Mouse (Mus musculus): ENCODE results near the gene Mcoln3. TPM values are rescaled to one million over a fixed set of nuclear protein-coding genes. Genes with fewer than 3 reads are reported as not detected.

The Mcoln3 gene
- polyA plus RNA-seq, 1 experiment from 2014 or later: 0.70 TPM

DNA sequence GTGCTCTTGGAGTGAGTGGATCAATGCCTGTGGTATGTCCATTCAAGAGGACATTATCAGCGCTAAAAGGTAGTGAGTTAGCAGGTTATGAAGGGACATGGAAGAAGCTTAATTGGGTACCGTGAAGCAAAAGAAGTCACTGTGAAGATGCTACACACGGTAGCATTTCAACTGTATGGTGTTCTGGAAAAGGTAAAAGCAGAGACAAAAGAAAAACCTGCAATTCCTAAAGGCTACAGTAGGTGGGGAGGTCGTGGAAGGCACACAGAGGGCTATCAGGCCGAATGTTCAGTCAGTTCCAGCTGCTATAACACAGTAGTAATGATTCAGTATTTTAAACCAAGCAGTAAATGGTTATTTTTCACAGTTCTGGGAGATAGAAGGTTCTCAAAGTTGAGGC lies 28.3 kb downstream of the Mcoln3 start:
- no peaks in the 10 kb centered on the region; the same call in 1 of the 2 replicates for H3K27me3 ChIP-seq (ENCODE audit: control insufficient read depth, insufficient read depth, low read depth, low read length)
- H3K9ac ChIP-seq (ENCODE audit: low read depth, low read length): no peak overlapping the region
- no peak overlapping the region for H3K27ac ChIP-seq (ENCODE audit: low read length)
- H3K4me2 ChIP-seq (ENCODE audit: low read depth, low read length): no peak overlapping the region
- H3K36me3 ChIP-seq (ENCODE audit: control insufficient read depth, insufficient read depth): no peaks in the 10 kb centered on the region
- H3K4me1 ChIP-seq (ENCODE audit: control insufficient read depth, low read depth, low read length): no peaks in the 10 kb centered on the region; the same call in 1 of the 2 replicates
- 38% methylated on average over 5 of the region's 5 CpGs for WGBS (ENCODE audit: insufficient replicate concordance)
- no peak overlapping the region for H3K4me3 ChIP-seq (ENCODE audit: low read depth, low read length)
- ATAC-seq (ENCODE audit: low read depth): no peak
- no peaks in the 10 kb centered on the region for H3K9me3 ChIP-seq (replicated peaks; ENCODE audit: control insufficient read depth, low read length)

DNA sequence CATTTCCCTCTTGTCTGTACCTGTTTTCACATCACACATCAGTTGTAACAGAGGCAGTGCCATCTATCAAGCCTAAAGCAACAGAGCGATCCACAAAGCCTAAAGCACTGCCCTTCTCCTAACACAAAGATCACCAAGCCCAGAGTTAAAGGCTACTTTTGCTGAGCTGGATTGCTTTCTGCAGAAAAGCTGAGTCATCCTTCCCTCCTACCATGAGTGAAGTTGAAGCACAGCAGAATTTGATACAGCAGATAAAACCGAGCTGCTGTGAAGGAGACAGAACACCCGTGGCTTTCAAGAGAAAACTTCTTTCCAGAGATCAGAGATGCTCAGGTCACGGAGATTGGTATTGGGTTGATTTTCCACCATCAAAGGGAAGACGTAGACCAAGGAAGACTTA lies 28.9 kb downstream of the Mcoln3 start:
- Histone ChIP-seq H3K4me3 (ENCODE audit: low read depth, low read length) (no peak overlapping the region), H3K27me3 (ENCODE audit: control insufficient read depth, insufficient read depth, low read depth, low read length) (no peaks in the 10 kb centered on the region; the same call in 1 of the 2 replicates), H3K27ac (ENCODE audit: low read length) (no peak overlapping the region), H3K9ac (ENCODE audit: low read depth, low read length) (no peak overlapping the region), H3K9me3 (replicated peaks; ENCODE audit: control insufficient read depth, low read length) (no peaks in the 10 kb centered on the region), H3K4me2 (ENCODE audit: low read depth, low read length) (no peak overlapping the region), H3K36me3 (ENCODE audit: control insufficient read depth, insufficient read depth) (no peaks in the 10 kb centered on the region), H3K4me1 (ENCODE audit: control insufficient read depth, low read depth, low read length) (no peaks in the 10 kb centered on the region; the same call in 1 of the 2 replicates)
- ATAC-seq (ENCODE audit: low read depth): no peak
- 36% methylated on average over 5 of the region's 5 CpGs for whole genome bisulfite sequencing (ENCODE audit: insufficient replicate concordance)

DNA sequence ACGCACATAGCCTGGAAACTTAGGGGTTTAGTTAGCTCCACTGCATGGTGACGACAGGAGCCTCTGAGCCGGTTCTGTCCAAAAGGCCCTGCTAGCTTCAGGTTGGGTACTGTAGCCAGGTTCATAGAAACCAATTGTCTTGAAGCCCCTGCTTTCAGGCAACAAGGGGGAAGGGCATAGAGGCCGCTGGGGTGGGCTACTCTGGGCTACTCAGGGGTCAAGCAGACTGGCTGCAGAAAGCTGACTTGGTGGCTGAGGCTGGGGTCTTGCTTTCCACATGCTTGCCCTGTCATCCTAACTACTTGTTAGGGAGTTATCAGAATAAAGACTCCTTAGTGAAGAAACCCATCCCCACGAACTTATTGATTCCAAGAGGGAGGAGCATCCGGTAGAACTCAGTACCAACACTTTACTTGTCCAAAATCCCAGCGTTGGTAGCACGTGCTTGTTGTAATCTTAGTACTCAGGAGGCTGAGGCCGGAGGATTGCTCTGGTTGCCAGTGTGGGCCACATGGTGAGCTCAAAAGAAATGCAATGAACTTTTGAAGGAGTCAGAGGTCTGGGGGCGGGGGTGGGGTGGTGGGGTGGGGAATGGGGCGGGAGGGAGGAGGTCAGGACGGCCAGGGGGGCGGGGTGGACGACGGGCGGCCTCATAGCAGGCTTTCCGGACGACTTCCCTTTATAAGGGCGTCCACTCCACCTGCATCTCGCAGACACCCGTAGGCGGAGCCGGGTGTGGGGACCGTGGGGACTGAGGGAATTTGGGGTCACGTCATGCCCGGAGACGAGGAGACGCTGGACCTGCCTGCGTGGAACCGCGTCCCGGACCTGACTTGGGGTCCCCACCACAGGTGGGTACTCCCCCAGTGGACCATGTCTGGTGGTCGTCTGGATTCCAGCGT lies 32.2 kb downstream of the Mcoln3 start, which contains the start of gene Mcoln2:
Mcoln2 (plus strand) TSS at position 678 of the 902 bp plus-strand sequence.
- Histone ChIP-seq H3K4me2 (ENCODE audit: low read depth, low read length) (peak within 1 kb of the TSS; percentile 66), H3K36me3 (ENCODE audit: control insufficient read depth, insufficient read depth) (no peaks in the 10 kb centered on the region), H3K27ac (ENCODE audit: low read length) (peak within 1 kb of the TSS; percentile 41; the same call in 1 of the 2 replicates), H3K4me3 (ENCODE audit: low read depth, low read length) (peak within 1 kb of the TSS; percentile 57), H3K9me3 (replicated peaks; ENCODE audit: control insufficient read depth, low read length) (no peaks in the 10 kb centered on the region), H3K4me1 (ENCODE audit: control insufficient read depth, low read depth, low read length) (no peaks in the 10 kb centered on the region; the same call in 1 of the 2 replicates), H3K9ac (ENCODE audit: low read depth, low read length) (peak within 1 kb of the TSS; percentile 48), H3K27me3 (ENCODE audit: control insufficient read depth, insufficient read depth, low read depth, low read length) (no peaks in the 10 kb centered on the region; the same call in 1 of the 2 replicates)
- 8% methylated on average over 34 of the region's 34 CpGs for whole genome bisulfite sequencing (ENCODE audit: insufficient replicate concordance)
- peak; percentile 73 for ATAC-seq (ENCODE audit: low read depth)

GRCm38 (mm10) chr3:146150058-146150400 lies 32.8 kb downstream of the Mcoln3 start:
- Histone ChIP-seq H3K4me2 (ENCODE audit: low read depth, low read length) (peak overlapping the region; percentile 66), H3K27ac (ENCODE audit: low read length) (peak overlapping the region; percentile 41; the same call in 1 of the 2 replicates), H3K36me3 (ENCODE audit: control insufficient read depth, insufficient read depth) (no peaks in the 10 kb centered on the region), H3K9ac (ENCODE audit: low read depth, low read length) (peak overlapping the region; percentile 48), H3K9me3 (replicated peaks; ENCODE audit: control insufficient read depth, low read length) (no peaks in the 10 kb centered on the region), H3K4me1 (ENCODE audit: control insufficient read depth, low read depth, low read length) (no peaks in the 10 kb centered on the region; the same call in 1 of the 2 replicates), H3K27me3 (ENCODE audit: control insufficient read depth, insufficient read depth, low read depth, low read length) (no peaks in the 10 kb centered on the region; the same call in 1 of the 2 replicates), H3K4me3 (ENCODE audit: low read depth, low read length) (peak overlapping the region; percentile 57)
- under 1% methylated on average over 26 of the region's 26 CpGs for WGBS (ENCODE audit: insufficient replicate concordance)
- ATAC-seq (ENCODE audit: low read depth): peak; percentile 70

GRCm38 (mm10) chr3:146150560-146150959 lies 33.3 kb downstream of the Mcoln3 start:
- 14% methylated on average over 11 of the region's 11 CpGs for WGBS (ENCODE audit: insufficient replicate concordance)
- Histone ChIP-seq H3K27ac (ENCODE audit: low read length) (no peak overlapping the region; the same call in 1 of the 2 replicates), H3K27me3 (ENCODE audit: control insufficient read depth, insufficient read depth, low read depth, low read length) (no peaks in the 10 kb centered on the region; the same call in 1 of the 2 replicates), H3K4me2 (ENCODE audit: low read depth, low read length) (peak overlapping the region; percentile 66), H3K4me3 (ENCODE audit: low read depth, low read length) (peak overlapping the region; percentile 57), H3K9me3 (replicated peaks; ENCODE audit: control insufficient read depth, low read length) (no peaks in the 10 kb centered on the region), H3K36me3 (ENCODE audit: control insufficient read depth, insufficient read depth) (no peaks in the 10 kb centered on the region), H3K4me1 (ENCODE audit: control insufficient read depth, low read depth, low read length) (no peaks in the 10 kb centered on the region; the same call in 1 of the 2 replicates), H3K9ac (ENCODE audit: low read depth, low read length) (peak overlapping the region; percentile 48; the same call in 1 of the 2 replicates)
- no peak; the same call in 1 of the 2 replicates for ATAC-seq (ENCODE audit: low read depth)

DNA sequence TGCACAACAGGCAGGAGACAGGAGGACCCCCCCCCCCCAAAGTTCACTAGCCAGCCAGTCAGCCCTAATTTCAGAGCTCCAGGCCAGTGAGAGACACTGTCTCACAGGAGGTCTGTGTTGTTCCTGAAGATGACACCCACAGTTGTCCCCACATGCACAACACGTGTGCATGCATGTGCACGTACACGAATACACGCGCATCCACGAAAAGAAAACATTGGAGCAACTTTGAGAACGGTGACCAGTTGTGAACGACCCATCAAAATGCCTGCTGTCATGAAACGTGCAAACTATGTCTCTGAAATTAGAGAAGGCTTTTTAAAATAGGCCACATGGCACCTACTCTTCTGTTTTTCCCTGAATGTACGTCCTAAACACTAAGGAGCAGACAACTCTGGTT lies 34.1 kb downstream of the Mcoln3 start:
- Histone ChIP-seq H3K36me3 (ENCODE audit: control insufficient read depth, insufficient read depth) (no peaks in the 10 kb centered on the region), H3K4me1 (ENCODE audit: control insufficient read depth, low read depth, low read length) (no peaks in the 10 kb centered on the region), H3K9me3 (replicated peaks; ENCODE audit: control insufficient read depth, low read length) (no peaks in the 10 kb centered on the region), H3K4me2 (ENCODE audit: low read depth, low read length) (0 out of 2 replicates have a peak overlapping the region, but pooled peaks have one; percentile 3), H3K9ac (ENCODE audit: low read depth, low read length) (no peak overlapping the region), H3K27ac (ENCODE audit: low read length) (no peak overlapping the region), H3K4me3 (ENCODE audit: low read depth, low read length) (no peak overlapping the region), H3K27me3 (ENCODE audit: control insufficient read depth, insufficient read depth, low read depth, low read length) (no peaks in the 10 kb centered on the region; the same call in 1 of the 2 replicates)
- no peak for ATAC-seq (ENCODE audit: low read depth)
- WGBS (ENCODE audit: insufficient replicate concordance): 80% methylated on average over 10 of the region's 10 CpGs

DNA sequence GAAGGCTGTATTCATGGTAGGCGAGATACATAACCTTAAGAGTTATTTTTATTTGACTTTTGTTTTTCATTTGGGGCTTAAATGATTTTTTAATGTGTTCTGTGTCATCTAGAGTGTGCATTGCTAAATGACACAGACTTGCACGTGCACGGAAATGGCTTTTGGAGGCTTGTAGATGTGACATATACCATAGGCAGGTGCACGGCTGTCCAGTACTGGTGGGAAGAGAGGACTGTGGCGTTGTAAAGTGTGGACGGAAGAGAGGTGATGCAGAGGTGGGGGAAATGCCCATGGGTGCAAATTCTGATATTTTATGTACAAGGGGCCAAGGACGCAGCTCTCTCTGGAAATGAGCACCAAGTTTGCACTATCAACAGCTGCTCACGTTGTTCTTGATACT lies 34.5 kb downstream of the Mcoln3 start:
- H3K36me3 ChIP-seq (ENCODE audit: control insufficient read depth, insufficient read depth): no peaks in the 10 kb centered on the region
- H3K4me3 ChIP-seq (ENCODE audit: low read depth, low read length): no peak overlapping the region
- H3K4me2 ChIP-seq (ENCODE audit: low read depth, low read length): no peak overlapping the region
- no peak for ATAC-seq (ENCODE audit: low read depth)
- no peaks in the 10 kb centered on the region; the same call in 1 of the 2 replicates for H3K27me3 ChIP-seq (ENCODE audit: control insufficient read depth, insufficient read depth, low read depth, low read length)
- H3K27ac ChIP-seq (ENCODE audit: low read length): no peak overlapping the region
- H3K9me3 ChIP-seq (replicated peaks; ENCODE audit: control insufficient read depth, low read length): no peaks in the 10 kb centered on the region
- H3K9ac ChIP-seq (ENCODE audit: low read depth, low read length): no peak overlapping the region
- 70% methylated on average over 8 of the region's 8 CpGs for WGBS (ENCODE audit: insufficient replicate concordance)
- H3K4me1 ChIP-seq (ENCODE audit: control insufficient read depth, low read depth, low read length): no peaks in the 10 kb centered on the region

DNA sequence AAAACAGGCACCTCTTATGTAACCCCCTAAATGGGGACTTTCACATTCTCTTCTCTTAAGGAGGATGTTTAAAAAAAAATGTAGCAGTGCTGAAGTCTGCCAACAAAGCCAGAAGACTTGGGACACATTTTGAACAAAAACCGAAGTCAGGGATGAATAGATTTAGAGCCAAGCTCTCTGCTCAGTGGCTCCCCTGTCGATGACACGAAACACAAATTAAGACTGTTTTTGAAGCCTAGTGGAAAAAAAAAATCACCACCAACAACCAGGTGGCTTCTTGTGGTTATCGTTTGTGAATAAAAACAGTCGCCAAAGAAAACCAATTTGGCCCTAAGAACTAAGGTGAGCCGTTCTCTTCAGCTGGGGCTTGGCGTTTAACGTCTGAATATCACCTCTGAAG lies 35.1 kb downstream of the Mcoln3 start:
- no peak for ATAC-seq (ENCODE audit: low read depth)
- H3K4me3 ChIP-seq (ENCODE audit: low read depth, low read length): no peak overlapping the region
- H3K4me2 ChIP-seq (ENCODE audit: low read depth, low read length): no peak overlapping the region
- no peaks in the 10 kb centered on the region; the same call in 1 of the 2 replicates for H3K27me3 ChIP-seq (ENCODE audit: control insufficient read depth, insufficient read depth, low read depth, low read length)
- WGBS (ENCODE audit: insufficient replicate concordance): 70% methylated on average over 8 of the region's 8 CpGs
- no peak overlapping the region for H3K27ac ChIP-seq (ENCODE audit: low read length)
- no peaks in the 10 kb centered on the region for H3K9me3 ChIP-seq (replicated peaks; ENCODE audit: control insufficient read depth, low read length)
- no peak overlapping the region for H3K9ac ChIP-seq (ENCODE audit: low read depth, low read length)
- no peaks in the 10 kb centered on the region for H3K4me1 ChIP-seq (ENCODE audit: control insufficient read depth, low read depth, low read length)
- H3K36me3 ChIP-seq (ENCODE audit: control insufficient read depth, insufficient read depth): no peaks in the 10 kb centered on the region

- 73% methylated on average over 2 of the region's 2 CpGs for WGBS (ENCODE audit: insufficient replicate concordance)
- H3K9me3 ChIP-seq (replicated peaks; ENCODE audit: control insufficient read depth, low read length): no peaks in the 10 kb centered on the region
- H3K36me3 ChIP-seq (ENCODE audit: control insufficient read depth, insufficient read depth): no peaks in the 10 kb centered on the region
Measured at GRCm38 (mm10) chr3:146152913-146153312, 35.7 kb downstream of the Mcoln3 start.

More at GRCm38 (mm10) chr3:146152913-146153312, 35.7 kb downstream of the Mcoln3 start:
- H3K4me2 ChIP-seq (ENCODE audit: low read depth, low read length): no peak overlapping the region
- H3K9ac ChIP-seq (ENCODE audit: low read depth, low read length): no peak overlapping the region
- H3K27ac ChIP-seq (ENCODE audit: low read length): no peak overlapping the region
- H3K4me1 ChIP-seq (ENCODE audit: control insufficient read depth, low read depth, low read length): no peaks in the 10 kb centered on the region
- H3K4me3 ChIP-seq (ENCODE audit: low read depth, low read length): no peak overlapping the region
- no peaks in the 10 kb centered on the region; the same call in 1 of the 2 replicates for H3K27me3 ChIP-seq (ENCODE audit: control insufficient read depth, insufficient read depth, low read depth, low read length)
- ATAC-seq (ENCODE audit: low read depth): no peak
